In genomic region chr13:111553941-111554340, GRCm38 (mm10) we compare ENCODE assay signal across 26 mouse cellular contexts. TPM values are rescaled to one million over a fixed set of nuclear protein-coding genes. Genes with fewer than 3 reads are reported as not detected.
"Had no signal": no experiment of that assay in that cellular context is flagged by ENCODE, and none has a peak within 500 bp of the region (broad histone marks: within the 10 kb centered on the region; RNA-seq: fewer than 3 reads in every experiment).

No protein-coding gene starts in this region.

- H3K9ac ChIP-seq: limb, embryonic 13.5 days; liver, embryonic 15.5 days; lung, embryonic 14.5 days; midbrain, embryonic 15.5 days; neural tube, embryonic 12.5 days had no signal

- ATAC-seq: midbrain, embryonic 15.5 days had no signal

- H3K4me3 ChIP-seq: limb, embryonic 13.5 days; liver, embryonic 15.5 days; megakaryocyte, embryonic 14.5 days; midbrain, embryonic 15.5 days; neural tube, embryonic 12.5 days had no signal

- DNase-seq: kidney, adult 11 months; kidney, adult 9 months; kidney, postnatal 36 days; left cerebral cortex, postnatal 4 days; lung, embryonic 14.5 days; lung, postnatal 10 days; lung, postnatal 4 days; right cerebral cortex, adult 18-20 months; right cerebral cortex, postnatal 25 days; thymus, postnatal 36 days had no signal

- H3K4me2 ChIP-seq: limb, embryonic 13.5 days; liver, embryonic 15.5 days; lung, embryonic 14.5 days; midbrain, embryonic 11.5 days; midbrain, embryonic 15.5 days; neural tube, embryonic 12.5 days had no signal

- H3K4me1 ChIP-seq: midbrain, embryonic 15.5 days; neural tube, embryonic 12.5 days had no signal

- H3K36me3 ChIP-seq: limb, embryonic 13.5 days; liver, embryonic 15.5 days; midbrain, embryonic 15.5 days; neural tube, embryonic 12.5 days had no signal

- H3K27ac ChIP-seq: kidney, postnatal 0 days; limb, embryonic 13.5 days; midbrain, embryonic 15.5 days; neural tube, embryonic 12.5 days had no signal

- H3K9me3 ChIP-seq: midbrain, embryonic 15.5 days; neural tube, embryonic 12.5 days had no signal

- H3K27me3 ChIP-seq: liver, embryonic 15.5 days; midbrain, embryonic 15.5 days; neural tube, embryonic 12.5 days had no signal

RNA-seq across cellular contexts. Expression of gene Gm49496, which starts 4.2 kb away (rescaled TPM):
- total RNA-seq: layer of hippocampus, adult 18-20 months; layer of hippocampus, postnatal 14 days; left cerebral cortex, adult 18-20 months; left cerebral cortex, postnatal 10 days; left cerebral cortex, postnatal 4 days; monocyte, adult 5-6 weeks; neutrophil, adult 5-6 weeks had no signal
- polyA plus RNA-seq: kidney, postnatal 0 days; limb, embryonic 13.5 days; liver, embryonic 15.5 days; lung, embryonic 14.5 days; midbrain, embryonic 11.5 days; midbrain, embryonic 15.5 days; neural tube, embryonic 12.5 days; small intestine, adult 2 months; stomach, embryonic 16.5 days; thymus, postnatal 0 days had no signal

RNA-seq across cellular contexts. Expression of gene Gm10198, which starts 38.6 kb away (rescaled TPM):
- total RNA-seq: layer of hippocampus, adult 18-20 months; layer of hippocampus, postnatal 14 days; left cerebral cortex, adult 18-20 months; left cerebral cortex, postnatal 10 days; left cerebral cortex, postnatal 4 days; monocyte, adult 5-6 weeks; neutrophil, adult 5-6 weeks had no signal
- polyA plus RNA-seq: kidney, postnatal 0 days; limb, embryonic 13.5 days; liver, embryonic 15.5 days; lung, embryonic 14.5 days; midbrain, embryonic 11.5 days; midbrain, embryonic 15.5 days; neural tube, embryonic 12.5 days; small intestine, adult 2 months; stomach, embryonic 16.5 days; thymus, postnatal 0 days had no signal
